Mouse (Mus musculus) ZHBTc4 (cell line): ENCODE measurements around the gene Samm50.
"Not testable (repeated sequence)": the region's sequence is repeated elsewhere in the genome, so short reads cannot be mapped to it uniquely, and the experiment has no call there.

Source experiments
- DNase-seq: peaks from one replicate; pipeline ENCODE4 v3.0.0-alpha.2; 2011; ENCODE audit warnings: low read depth, low spot score

Samm50 gene

GRCm38 (mm10) chr15:84192058-84192791, at the start of gene Samm50:
Samm50 (plus strand) TSS chr15:84192241.
- peak; percentile 98 for DNase-seq

- DNase-seq: no peak
Observed at GRCm38 (mm10) chr15:84156158-84156557, 35.9 kb upstream of the Samm50 start.

GRCm38 (mm10) chr15:84157530-84157929, 34.5 kb upstream of the Samm50 start:
- not testable (repeated sequence) for DNase-seq

GRCm38 (mm10) chr15:84161871-84162270, 30.2 kb upstream of the Samm50 start:
- DNase-seq: no peak

- DNase-seq: no peak
Observed at GRCm38 (mm10) chr15:84166818-84167217, 25.2 kb upstream of the Samm50 start.

GRCm38 (mm10) chr15:84167600-84167999, 24.4 kb upstream of the Samm50 start, which contains the start of gene Pnpla3:
Pnpla3 (plus strand) TSS chr15:84167837.
- peak; percentile 99 for DNase-seq

GRCm38 (mm10) chr15:84168170-84169161, 23.6 kb upstream of the Samm50 start:
- peak; percentile 76 for DNase-seq

GRCm38 (mm10) chr15:84169511-84169910, 22.5 kb upstream of the Samm50 start:
- no peak for DNase-seq

GRCm38 (mm10) chr15:84171166-84171565, 20.9 kb upstream of the Samm50 start:
- DNase-seq: peak; percentile 65

GRCm38 (mm10) chr15:84178733-84179132, 13.3 kb upstream of the Samm50 start:
- DNase-seq: no peak

- no peak for DNase-seq
Observed at GRCm38 (mm10) chr15:84182000-84182399, 10.0 kb upstream of the Samm50 start.

GRCm38 (mm10) chr15:84183967-84184366, 8.1 kb upstream of the Samm50 start:
- DNase-seq: peak; percentile 85

- peak; percentile 85 for DNase-seq
Observed at GRCm38 (mm10) chr15:84186196-84186595, 5.8 kb upstream of the Samm50 start.

GRCm38 (mm10) chr15:84188887-84189530, 3.0 kb upstream of the Samm50 start:
- DNase-seq: no peak

- peak; percentile 87 for DNase-seq
Observed at GRCm38 (mm10) chr15:84189881-84190280, 2.2 kb upstream of the Samm50 start.

GRCm38 (mm10) chr15:84191724-84192057, 350 bp upstream of the Samm50 start:
- no peak for DNase-seq

- no peak for DNase-seq
Observed at GRCm38 (mm10) chr15:84196486-84197165, 4.6 kb downstream of the Samm50 start.

GRCm38 (mm10) chr15:84207327-84207726, 15.3 kb downstream of the Samm50 start:
- no peak for DNase-seq

GRCm38 (mm10) chr15:84209517-84210412, 17.7 kb downstream of the Samm50 start:
- DNase-seq: no peak

- DNase-seq: no peak
Observed at GRCm38 (mm10) chr15:84210461-84210860, 18.4 kb downstream of the Samm50 start.
